Mouse (Mus musculus) neural tube, embryonic 15.5 days (tissue): ENCODE results near the gene Gltp. TPM values are rescaled to one million over a fixed set of nuclear protein-coding genes. Genes with fewer than 3 reads are reported as not detected.
A peak's percentile ranks its signal among the peaks of the same experiment; 100 is the strongest.

ENCODE experiments used
- ATAC-seq: fragments of 200-750 bp; cut with Nextera tagmentation; 2 replicates; pipeline ENCODE4 v1.8.0; 2017; ENCODE audit warnings: mild to moderate bottlenecking, moderate TSS enrichment, moderate library complexity; ENCODE audit not compliant: low FRiP score
- H3K27ac ChIP-seq: fragments of 300-500 bp; sonication (generic); replicated peaks from 2 replicates; pipeline ENCODE4 v1.5.1; 2015; ENCODE audit warnings: mild to moderate bottlenecking, inconsistent platforms
- H3K27me3 ChIP-seq: fragments of 300-500 bp; sonication (generic); replicated peaks from 2 replicates; pipeline ENCODE4 v1.6.1; 2015; ENCODE audit warnings: inconsistent platforms
- H3K36me3 ChIP-seq: fragments of 300-500 bp; sonication (generic); 2 replicates; pipeline ENCODE4 v1.6.1; 2015; ENCODE audit warnings: inconsistent platforms
- H3K4me1 ChIP-seq: fragments of 300-500 bp; sonication (generic); 2 replicates; pipeline ENCODE4 v1.6.1; 2015; ENCODE audit warnings: inconsistent platforms
- H3K4me2 ChIP-seq: fragments of 300-500 bp; sonication (generic); 2 replicates; pipeline ENCODE4 v1.6.1; 2015; ENCODE audit warnings: inconsistent platforms, mild to moderate bottlenecking, moderate library complexity
- H3K4me3 ChIP-seq: fragments of 300-500 bp; sonication (generic); replicated peaks from 2 replicates; pipeline ENCODE4 v1.5.1; 2015; ENCODE audit warnings: mild to moderate bottlenecking, inconsistent platforms
- H3K9ac ChIP-seq: fragments of 300-500 bp; sonication (generic); replicated peaks from 2 replicates; pipeline ENCODE4 v1.6.1; 2015; ENCODE audit warnings: mild to moderate bottlenecking, inconsistent platforms
- H3K9me3 ChIP-seq: fragments of 300-500 bp; sonication (generic); replicated peaks from 2 replicates; pipeline ENCODE4 v1.6.1; 2016; ENCODE audit warnings: inconsistent platforms
- WGBS: fragments of 180-500 bp; shearing (Covaris S2); methylation state at CpG from one replicate; pipeline ENCODE4 v1.1.7; 2015; ENCODE audit warnings: mixed read lengths; 5-methylcytosine and 5-hydroxymethylcytosine counted together
- polyA plus RNA-seq: library from polyadenylated mRNA; unstranded; fragments of >200 nt; fragmentation: Nextera tagmentation; extraction: Ambion mirVana; gene quantifications from 2 replicates; pipeline ENCODE4 v1.2.1, GENCODE M21; 2015

Gene Gltp
- polyA plus RNA-seq, 1 experiment from 2014 or later, result 39.2 TPM

GRCm38 (mm10) chr5:114674594-114674993 is 16.2 kb downstream of the Gltp start:
- no peak for ATAC-seq
- peaks cover 30% of the 10 kb centered on the region for H3K36me3 ChIP-seq
- H3K27me3 ChIP-seq, result no peaks in the 10 kb centered on the region
- no peaks in the 10 kb centered on the region for H3K9me3 ChIP-seq
- WGBS, result 84% methylated on average over 8 of the region's 8 CpGs
- H3K4me2 ChIP-seq, result no peak overlapping the region
- H3K4me3 ChIP-seq, result no peak overlapping the region
- H3K4me1 ChIP-seq, result peaks cover 4% of the 10 kb centered on the region
- H3K27ac ChIP-seq, result no peak overlapping the region
- no peak overlapping the region for H3K9ac ChIP-seq

GRCm38 (mm10) chr5:114673114-114673513 is 17.7 kb downstream of the Gltp start:
- Histone ChIP-seq H3K27ac (no peak overlapping the region), H3K4me3 (no peak overlapping the region), H3K27me3 (no peaks in the 10 kb centered on the region), H3K36me3 (peaks cover 33% of the 10 kb centered on the region), H3K9me3 (no peaks in the 10 kb centered on the region), H3K9ac (no peak overlapping the region), H3K4me2 (no peak overlapping the region), H3K4me1 (no peaks in the 10 kb centered on the region)
- ATAC-seq, result no peak
- WGBS, result 91% methylated on average over 13 of the region's 13 CpGs

- Histone ChIP-seq H3K4me2 (no peak overlapping the region), H3K36me3 (peaks cover 9% of the 10 kb centered on the region), H3K9me3 (no peaks in the 10 kb centered on the region), H3K9ac (no peak overlapping the region), H3K27me3 (no peaks in the 10 kb centered on the region), H3K4me3 (no peak overlapping the region), H3K27ac (no peak overlapping the region), H3K4me1 (peaks cover 10% of the 10 kb centered on the region)
- ATAC-seq, result no peak
- whole genome bisulfite sequencing, result 94% methylated on average over 5 of the region's 5 CpGs
Observed at GRCm38 (mm10) chr5:114669014-114669413, 21.8 kb downstream of the Gltp start.

- ATAC-seq, result peak; percentile 92
- no peaks in the 10 kb centered on the region for H3K27me3 ChIP-seq
- H3K4me1 ChIP-seq, result peaks cover 10% of the 10 kb centered on the region
- H3K27ac ChIP-seq, result peak overlapping the region; percentile 65
- peaks cover 7% of the 10 kb centered on the region; the same call in 1 of the 2 replicates for H3K36me3 ChIP-seq
- H3K4me2 ChIP-seq, result peak overlapping the region; percentile 64
- peak overlapping the region; percentile 34 for H3K4me3 ChIP-seq
- H3K9me3 ChIP-seq, result no peaks in the 10 kb centered on the region
- no peak overlapping the region for H3K9ac ChIP-seq
- 4% methylated on average over 36 of the region's 36 CpGs for WGBS
Observed at GRCm38 (mm10) chr5:114667228-114667856, 23.4 kb downstream of the Gltp start.

- Histone ChIP-seq H3K4me1 (peaks cover 10% of the 10 kb centered on the region), H3K27me3 (no peaks in the 10 kb centered on the region), H3K9me3 (no peaks in the 10 kb centered on the region), H3K36me3 (peaks cover 7% of the 10 kb centered on the region; the same call in 1 of the 2 replicates), H3K4me2 (no peak overlapping the region), H3K4me3 (no peak overlapping the region), H3K27ac (no peak overlapping the region), H3K9ac (no peak overlapping the region)
- no peak for ATAC-seq
- 68% methylated on average over 1 of the region's 1 CpGs for WGBS
Observed at GRCm38 (mm10) chr5:114666659-114667058, 24.1 kb downstream of the Gltp start.

- WGBS, result 65% methylated on average over 7 of the region's 7 CpGs
- ATAC-seq, result no peak
- no peak overlapping the region for H3K4me2 ChIP-seq
- H3K27me3 ChIP-seq, result peaks cover 2% of the 10 kb centered on the region
- H3K36me3 ChIP-seq, result peaks cover 4% of the 10 kb centered on the region; the same call in 1 of the 2 replicates
- H3K4me1 ChIP-seq, result peaks cover 10% of the 10 kb centered on the region
- H3K27ac ChIP-seq, result no peak overlapping the region
- no peak overlapping the region for H3K9ac ChIP-seq
- no peaks in the 10 kb centered on the region for H3K9me3 ChIP-seq
- no peak overlapping the region for H3K4me3 ChIP-seq
Observed at GRCm38 (mm10) chr5:114664750-114665149, 26.0 kb downstream of the Gltp start.

GRCm38 (mm10) chr5:114664139-114664538 is 26.6 kb downstream of the Gltp start:
- H3K4me1 ChIP-seq, result peaks cover 10% of the 10 kb centered on the region
- no peak overlapping the region for H3K4me3 ChIP-seq
- ATAC-seq, result no peak

GRCm38 (mm10) chr5:114661029-114661428 is 29.8 kb downstream of the Gltp start:
- no peak overlapping the region for H3K4me2 ChIP-seq
- H3K27ac ChIP-seq, result no peak overlapping the region
- no peak for ATAC-seq
- H3K9ac ChIP-seq, result no peak overlapping the region
- H3K27me3 ChIP-seq, result peaks cover 40% of the 10 kb centered on the region
- H3K9me3 ChIP-seq, result no peaks in the 10 kb centered on the region
- no peaks in the 10 kb centered on the region for H3K36me3 ChIP-seq
- 76% methylated on average over 6 of the region's 6 CpGs for WGBS
- H3K4me1 ChIP-seq, result peaks cover 14% of the 10 kb centered on the region
- no peak overlapping the region for H3K4me3 ChIP-seq

More at GRCm38 (mm10) chr5:114664139-114664538, 26.6 kb downstream of the Gltp start:
- no peak overlapping the region for H3K27ac ChIP-seq
- no peak overlapping the region for H3K4me2 ChIP-seq
- no peaks in the 10 kb centered on the region for H3K9me3 ChIP-seq
- H3K36me3 ChIP-seq, result peaks cover 3% of the 10 kb centered on the region; the same call in 1 of the 2 replicates
- H3K27me3 ChIP-seq, result peaks cover 9% of the 10 kb centered on the region
- WGBS, result 81% methylated on average over 4 of the region's 4 CpGs
- no peak overlapping the region for H3K9ac ChIP-seq

GRCm38 (mm10) chr5:114658255-114658654 is 32.5 kb downstream of the Gltp start, which contains the start of gene Trpv4:
Gene Trpv4, minus strand, starts transcription at chr5:114658421.
- Histone ChIP-seq H3K4me2 (peak within 1 kb of the TSS; percentile 90), H3K27me3 (peaks cover 48% of the 10 kb centered on the region)
- ATAC-seq, result no peak

GRCm38 (mm10) chr5:114657426-114657825 is 33.4 kb downstream of the Gltp start:
- Histone ChIP-seq H3K27ac (no peak overlapping the region), H3K27me3 (peaks cover 48% of the 10 kb centered on the region), H3K9ac (peak overlapping the region; percentile 46), H3K4me3 (peak overlapping the region; percentile 42; the same call in 1 of the 2 replicates), H3K36me3 (no peaks in the 10 kb centered on the region), H3K9me3 (no peaks in the 10 kb centered on the region), H3K4me1 (peaks cover 14% of the 10 kb centered on the region), H3K4me2 (peak overlapping the region; percentile 90)
- no peak for ATAC-seq
- WGBS, result 34% methylated on average over 10 of the region's 10 CpGs

More at GRCm38 (mm10) chr5:114658255-114658654, 32.5 kb downstream of the Gltp start, which contains the start of gene Trpv4:
- no peak within 1 kb of the TSS for H3K27ac ChIP-seq
- peaks cover 14% of the 10 kb centered on the region for H3K4me1 ChIP-seq
- H3K9me3 ChIP-seq, result no peaks in the 10 kb centered on the region
- H3K9ac ChIP-seq, result peak within 1 kb of the TSS; percentile 46
- 2% methylated on average over 41 of the region's 47 CpGs for WGBS
- H3K4me3 ChIP-seq, result peak within 1 kb of the TSS; percentile 42
- H3K36me3 ChIP-seq, result no peaks in the 10 kb centered on the region

GRCm38 (mm10) chr5:114656305-114656704 is 34.5 kb downstream of the Gltp start:
- no peaks in the 10 kb centered on the region for H3K36me3 ChIP-seq
- H3K4me1 ChIP-seq, result peaks cover 14% of the 10 kb centered on the region

GRCm38 (mm10) chr5:114655721-114656120 is 35.1 kb downstream of the Gltp start:
- H3K36me3 ChIP-seq, result no peaks in the 10 kb centered on the region
- WGBS, result 91% methylated on average over 5 of the region's 5 CpGs
- no peak overlapping the region for H3K4me3 ChIP-seq
- H3K4me1 ChIP-seq, result peaks cover 17% of the 10 kb centered on the region
- peaks cover 51% of the 10 kb centered on the region for H3K27me3 ChIP-seq
- no peak overlapping the region for H3K9ac ChIP-seq
- H3K27ac ChIP-seq, result no peak overlapping the region
- no peaks in the 10 kb centered on the region for H3K9me3 ChIP-seq
- no peak overlapping the region for H3K4me2 ChIP-seq
- no peak for ATAC-seq

More at GRCm38 (mm10) chr5:114656305-114656704, 34.5 kb downstream of the Gltp start:
- H3K4me2 ChIP-seq, result no peak overlapping the region
- no peak for ATAC-seq
- H3K9ac ChIP-seq, result no peak overlapping the region
- 81% methylated on average over 7 of the region's 7 CpGs for WGBS
- H3K9me3 ChIP-seq, result no peaks in the 10 kb centered on the region
- no peak overlapping the region for H3K4me3 ChIP-seq
- H3K27me3 ChIP-seq, result peaks cover 48% of the 10 kb centered on the region
- H3K27ac ChIP-seq, result no peak overlapping the region
